Mouse (Mus musculus): ENCODE measurements around the gene Acot13.

GRCm38 (mm10) chr13:24852570-24852969, 21.2 kb upstream of the Acot13 start:
- TF ChIP-seq CTCF (IDR thresholded peaks at IDR 0.05) (no peak), EP300 (IDR thresholded peaks at IDR 0.05; ENCODE audit: insufficient read depth, low read depth, low read length) (no peak)

Data from heart, adult 2 months (tissue).